Mouse (Mus musculus): ENCODE measurements around the gene Rsbn1l.

DNA sequence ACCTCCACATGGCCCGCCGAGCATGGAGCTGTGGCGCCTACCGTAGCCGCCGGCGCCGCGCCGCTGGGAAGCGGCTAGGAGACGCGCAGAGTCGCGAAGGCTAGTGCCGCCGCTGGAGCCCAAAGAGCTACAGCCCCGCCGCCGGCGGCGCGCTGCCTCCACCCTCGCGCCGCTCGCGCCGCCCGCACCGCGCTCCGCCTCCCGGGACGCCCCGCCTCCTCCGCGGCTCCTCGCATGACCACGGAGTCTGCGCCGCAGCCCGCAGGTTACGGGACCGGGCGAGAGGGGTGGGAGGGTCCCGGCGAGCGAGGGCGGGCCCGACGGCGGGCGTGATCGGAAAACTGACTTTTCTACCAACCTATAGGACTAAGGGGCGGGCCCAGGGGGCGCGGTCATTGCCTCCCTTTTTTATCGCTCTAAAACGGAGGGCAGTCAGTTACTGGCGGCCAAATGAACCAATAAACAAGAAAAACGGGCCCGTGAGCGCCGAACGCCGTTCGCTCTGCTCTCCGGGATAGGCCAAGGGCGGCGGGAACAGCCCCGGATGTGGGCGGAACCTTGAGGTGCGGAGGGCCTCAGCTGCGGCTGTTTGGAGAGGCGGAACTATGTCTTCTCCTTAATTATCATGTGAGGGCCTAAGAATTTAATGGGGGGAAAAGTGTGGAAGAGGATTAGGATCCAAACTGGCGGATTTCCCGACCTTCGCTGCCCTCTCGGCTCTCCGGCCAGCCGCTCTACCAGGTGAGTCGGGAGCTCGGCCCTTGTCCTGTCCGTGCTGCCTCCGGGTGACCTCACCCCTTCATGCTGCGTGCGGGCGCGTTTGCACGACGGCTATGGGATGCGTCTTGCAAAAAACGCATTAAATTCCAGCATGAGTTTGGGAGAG is 74.0 kb downstream of the Rsbn1l start, which contains the start of the genes Phtf2 and Tmem60:
- no peak for TF ChIP-seq CTCF (conservative IDR thresholded peaks at IDR 0.05; ENCODE audit: low read length)
- no peak for TF ChIP-seq NANOG (IDR thresholded peaks at IDR 0.05; ENCODE audit: borderline replicate concordance, low read length)
